Mouse (Mus musculus): ENCODE measurements at regions not wholly inside any gene's neighbourhood (a gene's known extent, or its start where the extent isn't known, plus 50 kb on each side); places are given as distances from the start of the nearest gene placed in this dataset.

GRCm38 (mm10) chr4:152832757-152833363, 355.2 kb upstream of the Kcnab2 start:
- no peaks in the 10 kb centered on the region for H3K4me1 ChIP-seq (ENCODE audit: insufficient read depth)
- no peak overlapping the region for H3K9ac ChIP-seq
- DNase-seq: peak; percentile 26
- ATAC-seq (ENCODE audit: insufficient read depth): no peak
- 0 out of 2 replicates have a peak, but pooled peaks cover 6% of the 10 kb centered on the region for H3K9me3 ChIP-seq (ENCODE audit: low read depth, low read length)
- H3K4me3 ChIP-seq (ENCODE audit: low read depth, low read length): no peak overlapping the region
- no peaks in the 10 kb centered on the region for H3K27me3 ChIP-seq (ENCODE audit: insufficient read depth, low read length)
- 83% methylated on average over 10 of the region's 10 CpGs for WGBS
- H3K36me3 ChIP-seq (ENCODE audit: insufficient read depth): no peaks in the 10 kb centered on the region
- no peak overlapping the region for H3K4me2 ChIP-seq
- TF ChIP-seq CTCF (IDR thresholded peaks at IDR 0.05; ENCODE audit: low read depth): no peak
- no peak overlapping the region for H3K27ac ChIP-seq (ENCODE audit: low read depth)

- no peak overlapping the region for H3K9ac ChIP-seq
- no peak overlapping the region for H3K4me3 ChIP-seq (ENCODE audit: low read depth, low read length)
- no peaks in the 10 kb centered on the region for H3K27me3 ChIP-seq (ENCODE audit: insufficient read depth, low read length)
- 0 out of 2 replicates have a peak, but pooled peaks cover 6% of the 10 kb centered on the region for H3K9me3 ChIP-seq (ENCODE audit: low read depth, low read length)
- 16% methylated on average over 10 of the region's 12 CpGs for WGBS
- H3K27ac ChIP-seq (ENCODE audit: low read depth): no peak overlapping the region
- no peaks in the 10 kb centered on the region for H3K36me3 ChIP-seq (ENCODE audit: insufficient read depth)
- H3K4me2 ChIP-seq: no peak overlapping the region
- no peaks in the 10 kb centered on the region for H3K4me1 ChIP-seq (ENCODE audit: insufficient read depth)
- no peak for TF ChIP-seq CTCF (IDR thresholded peaks at IDR 0.05; ENCODE audit: low read depth)
- ATAC-seq (ENCODE audit: insufficient read depth): no peak
- DNase-seq: peak; percentile 4
Measured at GRCm38 (mm10) chr4:152825185-152825584, 347.5 kb upstream of the Kcnab2 start.

GRCm38 (mm10) chr4:152816139-152816757, 338.6 kb upstream of the Kcnab2 start:
- Histone ChIP-seq H3K9ac (no peak overlapping the region), H3K9me3 (ENCODE audit: low read depth, low read length) (no peaks in the 10 kb centered on the region), H3K4me2 (no peak overlapping the region), H3K27ac (ENCODE audit: low read depth) (no peak overlapping the region), H3K4me1 (ENCODE audit: insufficient read depth) (no peaks in the 10 kb centered on the region), H3K4me3 (ENCODE audit: low read depth, low read length) (no peak overlapping the region), H3K36me3 (ENCODE audit: insufficient read depth) (no peaks in the 10 kb centered on the region), H3K27me3 (ENCODE audit: insufficient read depth, low read length) (no peaks in the 10 kb centered on the region)
- ATAC-seq (ENCODE audit: insufficient read depth) (no peak), DNase-seq (peak; percentile 17)
- WGBS: 41% methylated on average over 17 of the region's 17 CpGs
- no peak for TF ChIP-seq CTCF (IDR thresholded peaks at IDR 0.05; ENCODE audit: low read depth)

GRCm38 (mm10) chr4:152806611-152807010, 328.9 kb upstream of the Kcnab2 start:
- 79% methylated on average over 7 of the region's 7 CpGs for WGBS
- Histone ChIP-seq H3K4me3 (ENCODE audit: low read depth, low read length) (no peak overlapping the region), H3K9me3 (ENCODE audit: low read depth, low read length) (no peaks in the 10 kb centered on the region), H3K9ac (no peak overlapping the region), H3K27me3 (ENCODE audit: insufficient read depth, low read length) (no peaks in the 10 kb centered on the region), H3K4me1 (ENCODE audit: insufficient read depth) (no peaks in the 10 kb centered on the region), H3K4me2 (no peak overlapping the region), H3K36me3 (ENCODE audit: insufficient read depth) (no peaks in the 10 kb centered on the region), H3K27ac (ENCODE audit: low read depth) (no peak overlapping the region)
- TF ChIP-seq CTCF (IDR thresholded peaks at IDR 0.05; ENCODE audit: low read depth): no peak
- no peak for DNase-seq
- ATAC-seq (ENCODE audit: insufficient read depth): no peak

GRCm38 (mm10) chr4:152799392-152799791, 321.7 kb upstream of the Kcnab2 start:
- no peaks in the 10 kb centered on the region for H3K36me3 ChIP-seq (ENCODE audit: insufficient read depth)
- H3K4me1 ChIP-seq (ENCODE audit: insufficient read depth): no peaks in the 10 kb centered on the region
- no peak for TF ChIP-seq CTCF (IDR thresholded peaks at IDR 0.05; ENCODE audit: low read depth)
- H3K4me2 ChIP-seq: no peak overlapping the region
- no peak overlapping the region for H3K27ac ChIP-seq (ENCODE audit: low read depth)
- peak; percentile 94 for DNase-seq
- H3K9ac ChIP-seq: no peak overlapping the region
- no peaks in the 10 kb centered on the region for H3K27me3 ChIP-seq (ENCODE audit: insufficient read depth, low read length)
- no peak overlapping the region for H3K4me3 ChIP-seq (ENCODE audit: low read depth, low read length)
- no peaks in the 10 kb centered on the region; the same call in 1 of the 2 replicates for H3K9me3 ChIP-seq (ENCODE audit: low read depth, low read length)
- ATAC-seq (ENCODE audit: insufficient read depth): peak; percentile 94
- WGBS: 11% methylated on average over 10 of the region's 10 CpGs

GRCm38 (mm10) chr4:152788431-152788830, 310.8 kb upstream of the Kcnab2 start:
- H3K36me3 ChIP-seq (ENCODE audit: insufficient read depth): no peaks in the 10 kb centered on the region
- no peak overlapping the region for H3K27ac ChIP-seq (ENCODE audit: low read depth)
- TF ChIP-seq CTCF (IDR thresholded peaks at IDR 0.05; ENCODE audit: low read depth): no peak
- WGBS: 77% methylated on average over 7 of the region's 7 CpGs
- H3K9me3 ChIP-seq (ENCODE audit: low read depth, low read length): no peaks in the 10 kb centered on the region
- H3K4me3 ChIP-seq (ENCODE audit: low read depth, low read length): no peak overlapping the region
- no peaks in the 10 kb centered on the region for H3K27me3 ChIP-seq (ENCODE audit: insufficient read depth, low read length)
- no peak overlapping the region for H3K9ac ChIP-seq
- no peak for DNase-seq
- H3K4me2 ChIP-seq: no peak overlapping the region
- no peaks in the 10 kb centered on the region for H3K4me1 ChIP-seq (ENCODE audit: insufficient read depth)
- ATAC-seq (ENCODE audit: insufficient read depth): no peak

- no peak for ATAC-seq (ENCODE audit: insufficient read depth)
- Histone ChIP-seq H3K27ac (ENCODE audit: low read depth) (no peak overlapping the region), H3K27me3 (ENCODE audit: insufficient read depth, low read length) (no peaks in the 10 kb centered on the region), H3K4me3 (ENCODE audit: low read depth, low read length) (no peak overlapping the region), H3K9ac (no peak overlapping the region), H3K4me2 (no peak overlapping the region), H3K4me1 (ENCODE audit: insufficient read depth) (no peaks in the 10 kb centered on the region), H3K9me3 (ENCODE audit: low read depth, low read length) (no peaks in the 10 kb centered on the region), H3K36me3 (ENCODE audit: insufficient read depth) (no peaks in the 10 kb centered on the region)
- no peak for TF ChIP-seq CTCF (IDR thresholded peaks at IDR 0.05; ENCODE audit: low read depth)
- no peak for DNase-seq
- 90% methylated on average over 2 of the region's 2 CpGs for WGBS
Measured at GRCm38 (mm10) chr4:152784972-152785371, 307.3 kb upstream of the Kcnab2 start.
